Mouse (Mus musculus): Measurements from ENCODE around the gene Nr1h2.

DNA sequence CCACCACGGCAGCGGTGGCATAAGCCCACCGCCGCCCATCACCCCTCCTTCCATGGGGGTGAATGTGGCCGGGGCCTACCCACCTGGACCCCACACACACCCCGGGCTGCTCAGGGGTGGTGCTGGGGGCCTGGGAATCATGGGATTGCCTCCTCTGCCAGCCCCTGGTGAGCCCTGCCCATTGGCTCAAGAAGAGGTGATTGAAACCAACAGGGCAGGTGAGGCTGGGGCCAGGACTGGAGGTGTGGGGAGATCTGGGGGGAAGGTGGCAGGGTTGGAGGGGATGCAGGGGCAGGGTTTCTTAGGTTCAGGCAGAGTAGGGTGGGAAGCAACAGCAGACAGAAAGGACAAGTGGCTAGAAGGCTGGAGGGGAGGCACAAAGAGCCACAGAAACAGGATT lies 42.3 kb upstream of the Nr1h2 start:
- no peak for TF ChIP-seq CTCF (IDR thresholded peaks at IDR 0.05; ENCODE audit: low read depth, low read length)
- no peak for TF ChIP-seq GATA1 (IDR thresholded peaks at IDR 0.05; ENCODE audit: borderline replicate concordance, low read length)
- TF ChIP-seq TAL1 (conservative IDR thresholded peaks at IDR 0.05; ENCODE audit: low read depth, low read length), result no peak

Data from G1E (cell line).